In the genomic region with DNA sequence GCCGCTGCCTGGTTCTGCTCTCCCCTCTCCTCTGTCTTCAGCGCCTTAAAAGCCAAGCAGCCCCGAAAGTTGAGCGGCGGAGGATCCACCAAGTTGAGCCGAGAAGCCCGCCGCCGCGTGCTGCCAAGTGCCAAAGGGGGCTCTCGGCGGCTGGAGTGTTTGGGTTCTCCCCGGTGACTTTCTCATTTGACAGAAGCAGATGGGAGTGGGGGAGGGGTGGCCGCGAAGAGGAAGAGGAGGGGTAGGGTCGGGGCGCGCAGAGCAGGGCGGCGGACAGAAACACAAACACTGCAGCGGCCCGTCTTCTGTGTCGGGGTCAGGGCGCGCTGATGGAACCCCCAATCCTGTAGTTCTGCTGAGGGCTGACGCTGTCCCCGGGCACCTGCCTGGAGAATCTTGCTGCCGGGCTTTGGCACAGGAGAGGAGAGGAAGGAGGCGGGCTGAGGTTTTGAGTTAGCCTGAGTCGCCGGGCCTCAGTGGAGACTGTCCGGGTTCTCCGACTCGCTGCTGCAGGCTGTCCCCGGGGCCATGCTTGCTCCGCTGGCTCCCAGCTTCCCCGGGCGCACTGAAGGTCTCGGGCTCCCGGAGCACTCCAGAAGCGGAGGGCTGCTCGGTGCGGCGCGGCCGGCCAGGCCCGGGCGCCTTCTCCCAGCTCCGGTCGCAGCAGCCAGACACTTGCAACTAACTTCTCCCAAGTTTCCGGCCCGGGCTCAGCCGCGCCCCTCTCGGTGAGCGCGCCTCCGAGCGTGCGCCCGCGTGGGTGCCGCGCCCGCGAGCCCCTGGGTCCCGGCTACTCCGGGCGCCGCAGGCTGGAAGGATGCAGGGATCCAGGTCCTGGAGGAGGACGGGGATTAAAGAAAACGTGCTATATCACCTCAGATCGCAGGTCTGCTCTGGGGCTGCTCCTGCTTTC, we compare ENCODE assay signal across 7 mouse cellular contexts. TPM values are rescaled to one million over a fixed set of nuclear protein-coding genes. Genes with fewer than 3 reads are reported as not detected.
DNase-seq lines count a peak whose midpoint lies in the region; ATAC-seq and TF ChIP-seq lines count a peak whose summit lies in the region.

No protein-coding gene starts in this region.

- DNase-seq in ovary, postnatal 36 days (ENCODE audit: low spot score): peak; percentile 37
- DNase-seq in ovary, adult 18-20 months (ENCODE audit: low spot score): no peak
- DNase-seq in brain, embryonic 14.5 days (ENCODE audit: low read depth): peak; percentile 85
- peak; percentile 85 for DNase-seq in intestine, embryonic 14.5 days (ENCODE audit: low spot score)
- DNase-seq in lung, postnatal 0 days (ENCODE audit: low spot score): peak; percentile 32

- peak; percentile 45 for ATAC-seq in forebrain, embryonic 16.5 days
- ATAC-seq in intestine, embryonic 14.5 days (replicated peaks; ENCODE audit: low FRiP score, low TSS enrichment, low read depth): peak; percentile 63
- ATAC-seq in lung, postnatal 0 days: peak; percentile 56
- ATAC-seq in stomach, embryonic 16.5 days (ENCODE audit: insufficient read depth, low FRiP score): peak; percentile 75

- no peak for TF ChIP-seq POLR2A in brain, embryonic 14.5 days (IDR thresholded peaks at IDR 0.05; ENCODE audit: borderline replicate concordance, extremely low read depth, insufficient read depth, insufficient read length, poor library complexity, severe bottlenecking)

- H3K4me1 ChIP-seq in forebrain, embryonic 16.5 days (replicated peaks; ENCODE audit: control insufficient read depth, insufficient read depth, low read length): peaks cover 44% of the 10 kb centered on the region
- H3K4me1 ChIP-seq in intestine, embryonic 14.5 days (replicated peaks; ENCODE audit: control insufficient read depth, insufficient read depth, low read length): peaks cover 6% of the 10 kb centered on the region
- H3K4me1 ChIP-seq in lung, postnatal 0 days (ENCODE audit: insufficient read depth, low read depth, low read length): peaks cover 10% of the 10 kb centered on the region; the same call in 1 of the 2 replicates
- H3K4me1 ChIP-seq in stomach, embryonic 16.5 days (ENCODE audit: control insufficient read depth, insufficient read depth, low read length): peaks cover 6% of the 10 kb centered on the region; the same call in 1 of the 2 replicates

- no peaks in the 10 kb centered on the region for H3K36me3 ChIP-seq in forebrain, embryonic 16.5 days (ENCODE audit: control insufficient read depth, insufficient read depth)
- no peaks in the 10 kb centered on the region for H3K36me3 ChIP-seq in intestine, embryonic 14.5 days (ENCODE audit: control insufficient read depth, insufficient read depth, low read length)
- no peaks in the 10 kb centered on the region for H3K36me3 ChIP-seq in lung, postnatal 0 days (ENCODE audit: insufficient read depth, low read length)
- H3K36me3 ChIP-seq in stomach, embryonic 16.5 days (ENCODE audit: control insufficient read depth, insufficient read depth, low read length): no peaks in the 10 kb centered on the region

- peaks cover 2% of the 10 kb centered on the region for H3K27me3 ChIP-seq in forebrain, embryonic 16.5 days (replicated peaks; ENCODE audit: control insufficient read depth, insufficient read depth, low read length)
- H3K27me3 ChIP-seq in intestine, embryonic 14.5 days (replicated peaks; ENCODE audit: control insufficient read depth, insufficient read depth, low read length): peaks cover 94% of the 10 kb centered on the region
- H3K27me3 ChIP-seq in lung, postnatal 0 days (replicated peaks; ENCODE audit: insufficient read depth, low read length): peaks cover 79% of the 10 kb centered on the region
- peaks cover 30% of the 10 kb centered on the region for H3K27me3 ChIP-seq in stomach, embryonic 16.5 days (ENCODE audit: control insufficient read depth, insufficient read depth, low read length)

- no peaks in the 10 kb centered on the region for H3K9me3 ChIP-seq in forebrain, embryonic 16.5 days (ENCODE audit: control insufficient read depth, low read length)
- H3K9me3 ChIP-seq in intestine, embryonic 14.5 days (ENCODE audit: control insufficient read depth, low read length): no peaks in the 10 kb centered on the region
- H3K9me3 ChIP-seq in lung, postnatal 0 days (ENCODE audit: low read length): no peaks in the 10 kb centered on the region
- no peaks in the 10 kb centered on the region for H3K9me3 ChIP-seq in stomach, embryonic 16.5 days (replicated peaks; ENCODE audit: control insufficient read depth, low read length)

- peak overlapping the region; percentile 67 for H3K4me3 ChIP-seq in forebrain, embryonic 16.5 days (replicated peaks; ENCODE audit: low read length)
- peak overlapping the region; percentile 43 for H3K4me3 ChIP-seq in intestine, embryonic 14.5 days (ENCODE audit: low read depth, low read length)
- peak overlapping the region; percentile 50 for H3K4me3 ChIP-seq in lung, postnatal 0 days (ENCODE audit: low read depth, low read length)
- H3K4me3 ChIP-seq in stomach, embryonic 16.5 days (replicated peaks; ENCODE audit: low read length): peak overlapping the region; percentile 63

- under 1% methylated on average over 73 of the region's 73 CpGs for WGBS in forebrain, embryonic 16.5 days
- WGBS in intestine, embryonic 14.5 days: under 1% methylated on average over 72 of the region's 73 CpGs
- WGBS in lung, postnatal 0 days: 2% methylated on average over 65 of the region's 73 CpGs
- under 1% methylated on average over 73 of the region's 73 CpGs for WGBS in stomach, embryonic 16.5 days

- H3K9ac ChIP-seq in forebrain, embryonic 16.5 days (replicated peaks; ENCODE audit: low read depth, low read length): peak overlapping the region; percentile 71
- H3K9ac ChIP-seq in intestine, embryonic 14.5 days (ENCODE audit: low read length): peak overlapping the region; percentile 16; the same call in 1 of the 2 replicates
- H3K9ac ChIP-seq in lung, postnatal 0 days (replicated peaks; ENCODE audit: low read depth): no peak overlapping the region
- peak overlapping the region; percentile 81 for H3K9ac ChIP-seq in stomach, embryonic 16.5 days (ENCODE audit: low read length)

- no peak for TF ChIP-seq EP300 in lung, postnatal 0 days (IDR thresholded peaks at IDR 0.05)

- peak overlapping the region; percentile 60 for H3K27ac ChIP-seq in forebrain, embryonic 16.5 days (ENCODE audit: low read length)
- H3K27ac ChIP-seq in intestine, embryonic 14.5 days (ENCODE audit: low read depth): no peak overlapping the region
- no peak overlapping the region for H3K27ac ChIP-seq in lung, postnatal 0 days (ENCODE audit: low read length)
- peak overlapping the region; percentile 92 for H3K27ac ChIP-seq in stomach, embryonic 16.5 days (ENCODE audit: low read length)

- no peak for TF ChIP-seq CTCF in brain, embryonic 14.5 days (IDR thresholded peaks at IDR 0.05; ENCODE audit: borderline replicate concordance, extremely low read depth, insufficient read depth, insufficient read length)
- TF ChIP-seq CTCF in lung, postnatal 0 days (IDR thresholded peaks at IDR 0.05): no peak

- H3K4me2 ChIP-seq in forebrain, embryonic 16.5 days (ENCODE audit: low read length): peak overlapping the region; percentile 97
- H3K4me2 ChIP-seq in intestine, embryonic 14.5 days (ENCODE audit: low read length): peak overlapping the region; percentile 84
- peak overlapping the region; percentile 79 for H3K4me2 ChIP-seq in lung, postnatal 0 days (replicated peaks; ENCODE audit: low read depth, low read length)
- peak overlapping the region; percentile 66 for H3K4me2 ChIP-seq in stomach, embryonic 16.5 days (ENCODE audit: low read depth, low read length)

RNA-seq across cellular contexts. Expression of gene Sox21, which starts 0.6 kb away (rescaled TPM):
- polyA plus RNA-seq in brain, embryonic 14.5 days (2012; rRNA removed): 28.5 and 31.1 TPM in 2 replicates
- polyA plus RNA-seq in forebrain, embryonic 16.5 days (2015; fragmentation: Nextera tagmentation; extraction: Ambion mirVana): 4.8 and 5.9 TPM in 2 replicates
- not detected in 2 replicates for polyA plus RNA-seq in intestine, embryonic 14.5 days (2014; fragmentation: Nextera tagmentation; extraction: Ambion mirVana)
- polyA plus RNA-seq in lung, postnatal 0 days (2015; fragmentation: Nextera tagmentation; extraction: Ambion mirVana): 0.11 and 0.14 TPM in 2 replicates
- 3.2 and 3.7 TPM in 2 replicates for polyA plus RNA-seq in stomach, embryonic 16.5 days (2015; fragmentation: Nextera tagmentation; extraction: Ambion mirVana)

RNA-seq across cellular contexts. Expression of gene Gm9376, which starts 30.5 kb away (rescaled TPM):
- not detected in 2 replicates for polyA plus RNA-seq in brain, embryonic 14.5 days (2012; rRNA removed)
- polyA plus RNA-seq in forebrain, embryonic 16.5 days (2015; fragmentation: Nextera tagmentation; extraction: Ambion mirVana): not detected in 2 replicates
- not detected in 2 replicates for polyA plus RNA-seq in intestine, embryonic 14.5 days (2014; fragmentation: Nextera tagmentation; extraction: Ambion mirVana)
- polyA plus RNA-seq in lung, postnatal 0 days (2015; fragmentation: Nextera tagmentation; extraction: Ambion mirVana): not detected in 2 replicates
- polyA plus RNA-seq in stomach, embryonic 16.5 days (2015; fragmentation: Nextera tagmentation; extraction: Ambion mirVana): not detected in 2 replicates

Comparison
In these comparisons a context has a peak if more than half of its experiments do, and no peak if none do; other contexts are left out.
1. H3K27ac ChIP-seq: peak in forebrain, embryonic 16.5 days (single experiment) and stomach, embryonic 16.5 days (single experiment); none in intestine, embryonic 14.5 days (single experiment) and lung, postnatal 0 days (single experiment).
2. Peak in every context shown above with its lines, with median percentiles within 50 percentile points of each other: ATAC-seq, H3K4me2 ChIP-seq and H3K4me3 ChIP-seq.